Mouse (Mus musculus) erythroblast, embryonic 14.5 days (primary cell): ENCODE measurements around the gene Krt5.

Source experiments
- GATA1 ChIP-seq: IDR thresholded peaks from 2 replicates; pipeline ENCODE4 v1.6.1; 2012; ENCODE audit warnings: low read length, inconsistent platforms, mixed read lengths
- TAL1 ChIP-seq: IDR thresholded peaks from 3 replicates; pipeline ENCODE4 v1.6.1; 2012; ENCODE audit warnings: low read length, inconsistent platforms, mixed read lengths

- no peak for TF ChIP-seq TAL1
- no peak for TF ChIP-seq GATA1
These were observed 30.0 kb upstream of the Krt5 start, which contains the start of gene Krt71 for GRCm38 (mm10) chr15:101742711-101743110.
